Mouse (Mus musculus) embryo, embryonic 11.5 days (tissue): ENCODE measurements around the gene Setd4.
A peak's percentile ranks its signal among the peaks of the same experiment; 100 is the strongest.
"Not testable (repeated sequence)": the region's sequence is repeated elsewhere in the genome, so short reads cannot be mapped to it uniquely, and the experiment has no call there.

Experiments used
- DNase-seq: peaks from one replicate; pipeline ENCODE4 v3.0.0-alpha.2; 2012; ENCODE audit warnings: low read depth, low spot score

The Setd4 gene

GRCm38 (mm10) chr16:93603439-93604212 lies at the start of gene Setd4:
Gene Setd4, minus strand, starts transcription at chr16:93604063.
- DNase-seq = peak; percentile 88

- no peak for DNase-seq
Measured at GRCm38 (mm10) chr16:93648441-93649183, 44.7 kb upstream of the Setd4 start.

- no peak for DNase-seq
Measured at GRCm38 (mm10) chr16:93644006-93644405, 40.1 kb upstream of the Setd4 start.

GRCm38 (mm10) chr16:93627761-93628400 lies 24.0 kb upstream of the Setd4 start, which contains the start of gene Gm5678:
Gene Gm5678, plus strand, starts transcription at chr16:93628097.
- no peak for DNase-seq

GRCm38 (mm10) chr16:93626745-93627144 lies 22.9 kb upstream of the Setd4 start:
- no peak for DNase-seq

GRCm38 (mm10) chr16:93624671-93625070 lies 20.8 kb upstream of the Setd4 start:
- no peak for DNase-seq

- not testable (repeated sequence) for DNase-seq
Measured at GRCm38 (mm10) chr16:93623759-93624158, 19.9 kb upstream of the Setd4 start.

GRCm38 (mm10) chr16:93615118-93615870 lies 11.4 kb upstream of the Setd4 start:
- peak; percentile 23 for DNase-seq

GRCm38 (mm10) chr16:93610961-93611360 lies 7.1 kb upstream of the Setd4 start:
- DNase-seq = no peak

GRCm38 (mm10) chr16:93609796-93610195 lies 5.9 kb upstream of the Setd4 start:
- no peak for DNase-seq

GRCm38 (mm10) chr16:93608731-93609130 lies 4.9 kb upstream of the Setd4 start:
- no peak for DNase-seq

GRCm38 (mm10) chr16:93607669-93608101 lies 3.8 kb upstream of the Setd4 start:
- peak; percentile 78 for DNase-seq

- no peak for DNase-seq
Measured at GRCm38 (mm10) chr16:93606146-93606545, 2.3 kb upstream of the Setd4 start.

GRCm38 (mm10) chr16:93605553-93605952 lies 1.7 kb upstream of the Setd4 start, which contains the start of gene Cbr1:
Gene Cbr1, plus strand, starts transcription at chr16:93605853.
- DNase-seq = no peak

GRCm38 (mm10) chr16:93604481-93604969 lies 662 bp upstream of the Setd4 start:
- no peak for DNase-seq

GRCm38 (mm10) chr16:93599461-93599860 lies 4.4 kb downstream of the Setd4 start:
- no peak for DNase-seq

- no peak for DNase-seq
Measured at GRCm38 (mm10) chr16:93597551-93597950, 6.3 kb downstream of the Setd4 start.

- DNase-seq = no peak
Measured at GRCm38 (mm10) chr16:93596807-93597206, 7.1 kb downstream of the Setd4 start.

- no peak for DNase-seq
Measured at GRCm38 (mm10) chr16:93595766-93596165, 8.1 kb downstream of the Setd4 start.

- no peak for DNase-seq
Measured at GRCm38 (mm10) chr16:93594448-93594847, 9.4 kb downstream of the Setd4 start.

- DNase-seq = no peak
Measured at GRCm38 (mm10) chr16:93593406-93593805, 10.5 kb downstream of the Setd4 start.
